Mouse (Mus musculus): ENCODE measurements at regions not wholly inside any gene's neighbourhood (a gene's known extent, or its start where the extent isn't known, plus 50 kb on each side); places are given as distances from the start of the nearest gene placed in this dataset.

DNA sequence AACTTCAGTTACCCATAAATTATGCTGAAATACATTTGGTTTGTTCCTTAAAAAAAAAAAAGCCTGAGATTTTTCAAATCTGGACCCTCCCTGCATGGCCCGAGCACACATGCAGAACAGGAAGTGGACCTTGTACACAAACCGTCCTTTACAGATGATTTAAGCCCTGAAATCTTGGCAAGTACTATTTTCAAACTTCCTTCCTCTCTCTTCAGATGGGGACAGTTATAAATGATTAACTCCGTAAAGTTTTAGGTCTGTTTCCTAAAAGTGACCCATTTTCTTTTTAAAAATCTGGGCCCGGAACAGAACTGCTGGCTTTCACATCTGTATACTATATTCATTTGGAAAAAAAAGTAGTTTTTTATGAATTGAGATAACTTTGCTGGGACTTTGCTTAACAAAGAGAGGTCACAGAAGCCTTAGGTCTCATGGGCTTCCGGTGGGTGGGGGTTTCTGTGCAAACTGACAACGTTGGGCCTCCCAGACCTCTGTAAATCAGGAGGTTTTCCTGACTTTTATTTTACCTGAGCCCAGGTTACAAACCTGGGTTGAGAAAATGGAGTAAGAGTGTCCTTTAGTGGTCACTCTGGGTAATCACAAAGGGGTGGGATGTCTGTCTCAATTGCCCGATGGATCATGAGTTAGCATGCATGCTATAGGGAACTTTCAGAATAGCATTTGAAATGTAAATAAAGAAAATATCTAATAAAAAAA is 368.4 kb downstream of the Ankrd50 start:
- H3K9me3 ChIP-seq: no peaks in the 10 kb centered on the region
- H3K4me3 ChIP-seq: no peak overlapping the region
- no peak overlapping the region for H3K9ac ChIP-seq
- no peaks in the 10 kb centered on the region for H3K4me1 ChIP-seq
- no peak overlapping the region for H3K4me2 ChIP-seq
- H3K27ac ChIP-seq: no peak overlapping the region
- WGBS: 47% methylated on average over 7 of the region's 7 CpGs
- no peaks in the 10 kb centered on the region for H3K27me3 ChIP-seq
- ATAC-seq (ENCODE audit: insufficient number of reproducible peaks, insufficient read depth, low FRiP score, low TSS enrichment, low read depth): no peak
- no peaks in the 10 kb centered on the region for H3K36me3 ChIP-seq

DNA sequence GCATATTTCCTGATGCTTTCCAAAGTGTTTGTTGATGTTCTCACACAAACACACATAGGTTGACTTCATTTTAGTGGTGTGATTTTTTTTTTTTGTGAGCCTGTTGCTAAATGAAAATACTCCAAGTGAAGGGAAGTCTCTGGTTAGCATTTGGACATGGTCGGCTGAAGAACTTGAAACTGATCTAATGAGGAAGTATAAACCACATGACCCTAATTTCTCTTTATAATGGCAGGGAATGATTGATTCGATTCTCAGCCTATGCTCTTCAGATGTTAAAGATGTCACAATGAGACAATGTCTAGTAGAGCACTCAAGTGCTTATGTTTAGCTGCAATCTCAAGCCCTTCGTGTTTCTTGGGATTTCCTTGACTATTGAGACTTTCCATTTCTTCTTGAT is 372.1 kb downstream of the Ankrd50 start:
- no peaks in the 10 kb centered on the region for H3K27me3 ChIP-seq
- 73% methylated on average over 3 of the region's 3 CpGs for WGBS

GRCm38 (mm10) chr3:38105022-38105857 is 379.4 kb downstream of the Ankrd50 start:
- Histone ChIP-seq H3K4me2 (no peak overlapping the region), H3K27me3 (no peaks in the 10 kb centered on the region), H3K9me3 (no peaks in the 10 kb centered on the region), H3K4me3 (no peak overlapping the region), H3K36me3 (no peaks in the 10 kb centered on the region), H3K9ac (no peak overlapping the region), H3K4me1 (no peaks in the 10 kb centered on the region), H3K27ac (no peak overlapping the region)
- 76% methylated on average over 4 of the region's 4 CpGs for WGBS
- no peak for ATAC-seq (ENCODE audit: insufficient number of reproducible peaks, insufficient read depth, low FRiP score, low TSS enrichment, low read depth)

More for the DNA sequence above, 372.1 kb downstream of the Ankrd50 start:
- Histone ChIP-seq H3K9ac (no peak overlapping the region), H3K4me2 (no peak overlapping the region), H3K4me1 (no peaks in the 10 kb centered on the region), H3K27ac (no peak overlapping the region), H3K9me3 (no peaks in the 10 kb centered on the region), H3K4me3 (no peak overlapping the region), H3K36me3 (no peaks in the 10 kb centered on the region)
- ATAC-seq (ENCODE audit: insufficient number of reproducible peaks, insufficient read depth, low FRiP score, low TSS enrichment, low read depth): no peak

GRCm38 (mm10) chr3:38104418-38104817 is 380.1 kb upstream of the Gm5148 start:
- Histone ChIP-seq H3K4me3 (no peak overlapping the region), H3K9me3 (no peaks in the 10 kb centered on the region), H3K4me1 (no peaks in the 10 kb centered on the region), H3K4me2 (no peak overlapping the region), H3K27me3 (no peaks in the 10 kb centered on the region), H3K27ac (no peak overlapping the region), H3K9ac (no peak overlapping the region), H3K36me3 (no peaks in the 10 kb centered on the region)
- WGBS: 86% methylated on average over 3 of the region's 3 CpGs
- ATAC-seq (ENCODE audit: insufficient number of reproducible peaks, insufficient read depth, low FRiP score, low TSS enrichment, low read depth): no peak

DNA sequence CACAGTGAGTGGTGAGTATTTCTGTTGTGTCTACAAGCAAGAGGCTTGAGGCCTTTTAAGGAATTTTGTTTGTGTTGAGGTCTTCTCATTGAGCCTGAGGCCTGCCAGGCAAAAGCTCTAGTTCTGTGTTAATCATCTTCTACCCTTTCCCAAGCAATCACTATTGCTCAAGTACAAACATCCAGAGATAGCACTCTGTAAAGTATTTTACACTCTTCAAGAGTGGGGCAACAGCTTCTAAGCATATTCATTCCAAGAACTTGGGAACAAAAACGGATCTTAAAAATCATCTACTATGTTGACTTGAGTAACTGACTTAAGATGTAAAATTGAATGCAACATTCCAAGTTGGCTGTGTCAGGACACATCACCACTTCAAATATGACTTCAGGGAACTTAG is 378.7 kb upstream of the Gm5148 start:
- Histone ChIP-seq H3K36me3 (no peaks in the 10 kb centered on the region), H3K27me3 (no peaks in the 10 kb centered on the region), H3K4me1 (no peaks in the 10 kb centered on the region), H3K4me2 (no peak overlapping the region), H3K27ac (no peak overlapping the region), H3K4me3 (no peak overlapping the region), H3K9me3 (no peaks in the 10 kb centered on the region), H3K9ac (no peak overlapping the region)
- 79% methylated on average over 1 of the region's 1 CpGs for WGBS
- no peak for ATAC-seq (ENCODE audit: insufficient number of reproducible peaks, insufficient read depth, low FRiP score, low TSS enrichment, low read depth)

GRCm38 (mm10) chr3:38102181-38102580 is 377.9 kb upstream of the Gm5148 start:
- H3K9me3 ChIP-seq: no peaks in the 10 kb centered on the region
- no peaks in the 10 kb centered on the region for H3K4me1 ChIP-seq
- WGBS: 73% methylated on average over 1 of the region's 1 CpGs
- H3K27ac ChIP-seq: no peak overlapping the region
- no peak overlapping the region for H3K9ac ChIP-seq
- H3K4me2 ChIP-seq: no peak overlapping the region
- no peaks in the 10 kb centered on the region for H3K27me3 ChIP-seq
- ATAC-seq (ENCODE audit: insufficient number of reproducible peaks, insufficient read depth, low FRiP score, low TSS enrichment, low read depth): no peak
- no peak overlapping the region for H3K4me3 ChIP-seq
- H3K36me3 ChIP-seq: no peaks in the 10 kb centered on the region

DNA sequence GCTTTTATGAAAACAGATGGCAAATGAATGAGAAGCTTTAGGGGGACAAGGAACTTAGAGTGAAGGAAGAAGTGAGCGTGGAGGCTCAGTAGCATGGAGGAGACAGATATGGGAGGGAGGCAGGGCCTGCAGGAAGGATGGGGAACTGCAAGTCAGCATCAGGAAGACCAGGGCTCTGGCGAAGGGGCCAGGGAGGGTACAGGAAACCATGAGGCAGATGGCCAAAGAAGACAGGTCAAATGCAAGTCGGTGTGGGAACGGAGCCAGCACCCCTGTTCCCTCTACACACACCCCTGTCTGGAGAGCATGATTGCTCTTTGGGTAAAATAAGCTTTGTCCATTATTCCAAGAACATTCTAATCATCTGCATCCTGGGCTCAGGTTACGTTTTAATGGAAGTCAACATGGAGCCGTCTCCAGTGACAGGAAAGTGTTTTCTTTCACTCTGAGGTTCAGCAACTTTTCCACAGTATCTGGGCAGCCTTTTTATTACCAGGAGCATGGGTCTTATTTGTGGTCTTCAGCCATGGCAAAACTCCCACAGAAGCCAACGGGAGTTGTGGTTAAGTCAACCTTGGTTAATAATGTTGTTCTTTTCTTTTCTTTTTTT is 370.2 kb upstream of the Gm5148 start:
- no peaks in the 10 kb centered on the region for H3K9me3 ChIP-seq
- H3K36me3 ChIP-seq: no peaks in the 10 kb centered on the region
- 45% methylated on average over 7 of the region's 7 CpGs for WGBS
- H3K27ac ChIP-seq: no peak overlapping the region
- no peak for ATAC-seq (ENCODE audit: insufficient number of reproducible peaks, insufficient read depth, low FRiP score, low TSS enrichment, low read depth)
- no peaks in the 10 kb centered on the region for H3K27me3 ChIP-seq
- H3K4me1 ChIP-seq: 0 out of 2 replicates have a peak, but pooled peaks cover 3% of the 10 kb centered on the region
- H3K4me2 ChIP-seq: no peak overlapping the region
- no peak overlapping the region for H3K4me3 ChIP-seq
- H3K9ac ChIP-seq: no peak overlapping the region

- ATAC-seq (ENCODE audit: insufficient number of reproducible peaks, insufficient read depth, low FRiP score, low TSS enrichment, low read depth): no peak
- H3K4me3 ChIP-seq: no peak overlapping the region
- no peak overlapping the region for H3K4me2 ChIP-seq
- no peaks in the 10 kb centered on the region for H3K9me3 ChIP-seq
- no peaks in the 10 kb centered on the region for H3K4me1 ChIP-seq
- H3K27ac ChIP-seq: no peak overlapping the region
- WGBS: 81% methylated on average over 6 of the region's 6 CpGs
- no peak overlapping the region for H3K9ac ChIP-seq
- H3K36me3 ChIP-seq: no peaks in the 10 kb centered on the region
- no peaks in the 10 kb centered on the region for H3K27me3 ChIP-seq
Observed at GRCm38 (mm10) chr3:38084548-38084947, 360.3 kb upstream of the Gm5148 start.

GRCm38 (mm10) chr3:38082386-38082785 is 358.1 kb upstream of the Gm5148 start:
- no peaks in the 10 kb centered on the region for H3K36me3 ChIP-seq
- no peak overlapping the region for H3K4me3 ChIP-seq
- 84% methylated on average over 11 of the region's 11 CpGs for WGBS
- no peaks in the 10 kb centered on the region for H3K27me3 ChIP-seq
- H3K4me2 ChIP-seq: no peak overlapping the region
- H3K9me3 ChIP-seq: no peaks in the 10 kb centered on the region
- no peak overlapping the region for H3K9ac ChIP-seq
- no peaks in the 10 kb centered on the region for H3K4me1 ChIP-seq
- H3K27ac ChIP-seq: no peak overlapping the region
- no peak for ATAC-seq (ENCODE audit: insufficient number of reproducible peaks, insufficient read depth, low FRiP score, low TSS enrichment, low read depth)

DNA sequence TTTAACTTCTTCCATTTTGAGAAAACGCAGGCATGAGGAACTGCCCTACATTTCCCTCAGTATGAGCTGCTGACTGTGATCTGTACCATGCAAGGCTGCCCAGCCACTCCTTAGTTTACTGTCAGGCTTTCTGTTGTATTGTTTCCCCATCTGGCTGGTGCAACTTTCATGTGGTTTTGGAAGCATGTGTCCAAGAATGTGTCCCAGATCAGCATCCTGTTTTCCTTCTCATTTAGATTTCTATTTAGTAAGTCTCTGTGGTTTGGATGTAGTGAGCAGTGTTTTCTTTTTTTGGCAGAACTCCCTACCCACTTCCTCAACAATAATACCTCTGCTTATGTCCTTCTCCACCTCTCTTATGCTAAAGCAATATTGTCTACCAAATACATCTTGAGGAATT is 352.5 kb upstream of the Gm5148 start:
- Histone ChIP-seq H3K4me2 (no peak overlapping the region), H3K27me3 (no peaks in the 10 kb centered on the region), H3K27ac (no peak overlapping the region), H3K9ac (no peak overlapping the region), H3K4me1 (no peaks in the 10 kb centered on the region), H3K36me3 (no peaks in the 10 kb centered on the region), H3K9me3 (no peaks in the 10 kb centered on the region), H3K4me3 (no peak overlapping the region)
- ATAC-seq (ENCODE audit: insufficient number of reproducible peaks, insufficient read depth, low FRiP score, low TSS enrichment, low read depth): no peak
- 60% methylated on average over 1 of the region's 1 CpGs for WGBS

DNA sequence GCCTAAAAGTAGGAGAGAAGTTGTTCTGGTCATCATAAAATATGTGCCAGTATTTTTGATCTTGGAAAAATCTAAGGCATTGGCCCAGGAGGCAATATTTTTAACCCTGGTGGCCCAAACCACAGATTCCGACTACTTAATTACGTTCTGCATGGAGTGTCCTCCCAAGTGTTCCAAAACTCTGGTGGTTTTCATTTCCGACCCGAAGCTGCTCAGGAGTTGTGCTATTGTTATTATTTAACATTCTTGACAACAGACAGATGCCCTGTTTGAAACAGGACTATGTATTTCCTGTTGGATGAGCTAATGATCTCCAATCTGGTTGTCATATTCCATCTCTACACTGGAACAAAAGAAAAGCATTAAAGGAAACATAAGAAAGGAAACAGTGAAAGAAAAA is 349.7 kb upstream of the Gm5148 start:
- no peak for ATAC-seq (ENCODE audit: insufficient number of reproducible peaks, insufficient read depth, low FRiP score, low TSS enrichment, low read depth)
- Histone ChIP-seq H3K4me3 (no peak overlapping the region), H3K4me2 (no peak overlapping the region), H3K36me3 (no peaks in the 10 kb centered on the region), H3K27ac (no peak overlapping the region), H3K4me1 (no peaks in the 10 kb centered on the region), H3K9me3 (no peaks in the 10 kb centered on the region), H3K27me3 (no peaks in the 10 kb centered on the region), H3K9ac (no peak overlapping the region)
- WGBS: 61% methylated on average over 4 of the region's 4 CpGs

- Histone ChIP-seq H3K27ac (no peak overlapping the region), H3K27me3 (no peaks in the 10 kb centered on the region), H3K4me3 (no peak overlapping the region), H3K9me3 (no peaks in the 10 kb centered on the region), H3K4me1 (0 out of 2 replicates have a peak, but pooled peaks cover 6% of the 10 kb centered on the region), H3K9ac (no peak overlapping the region), H3K36me3 (no peaks in the 10 kb centered on the region), H3K4me2 (no peak overlapping the region)
- no peak for ATAC-seq (ENCODE audit: insufficient number of reproducible peaks, insufficient read depth, low FRiP score, low TSS enrichment, low read depth)
- WGBS: 65% methylated on average over 9 of the region's 9 CpGs
Observed at GRCm38 (mm10) chr3:38055627-38056026, 331.3 kb upstream of the Gm5148 start.
